Mouse (Mus musculus) bone marrow macrophage, adult 2 months (primary cell): ENCODE measurements at regions not wholly inside any gene's neighbourhood (a gene's known extent, or its start where the extent isn't known, plus 50 kb on each side); places are given as distances from the start of the nearest gene placed in this dataset.

ENCODE experiments used
- CTCF ChIP-seq: IDR thresholded peaks from 2 replicates; pipeline ENCODE4 v1.5.1; 2012; ENCODE audit warnings: low read depth, mild to moderate bottlenecking, low read length, moderate library complexity
- POLR2A ChIP-seq: IDR thresholded peaks from 2 replicates; pipeline ENCODE4 v1.6.1; 2012; ENCODE audit warnings: mild to moderate bottlenecking, low read depth, low read length, borderline replicate concordance

DNA sequence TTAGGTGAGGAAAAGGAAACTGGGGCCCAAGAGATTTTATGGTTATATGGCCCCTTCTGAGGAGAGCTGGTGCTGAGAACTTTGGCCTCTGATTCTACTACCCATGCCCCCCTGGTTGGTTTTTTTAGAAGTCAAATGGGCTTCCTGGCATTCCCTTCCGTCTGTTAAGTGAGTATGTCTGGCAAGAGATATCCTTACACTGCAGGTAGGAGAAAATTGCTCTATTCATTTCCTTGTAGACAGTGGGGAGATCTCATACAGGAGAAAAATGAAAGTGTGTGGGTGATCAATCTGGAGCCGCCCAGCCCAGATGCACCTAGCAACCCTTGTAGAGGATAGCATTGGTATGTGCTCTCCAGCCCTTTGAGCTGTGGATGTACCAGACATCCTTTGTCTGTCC lies 418.5 kb downstream of the Adra2a start:
- TF ChIP-seq CTCF (no peak), POLR2A (no peak)
